Mouse (Mus musculus): Measurements from ENCODE around the gene Lnp1.

DNA sequence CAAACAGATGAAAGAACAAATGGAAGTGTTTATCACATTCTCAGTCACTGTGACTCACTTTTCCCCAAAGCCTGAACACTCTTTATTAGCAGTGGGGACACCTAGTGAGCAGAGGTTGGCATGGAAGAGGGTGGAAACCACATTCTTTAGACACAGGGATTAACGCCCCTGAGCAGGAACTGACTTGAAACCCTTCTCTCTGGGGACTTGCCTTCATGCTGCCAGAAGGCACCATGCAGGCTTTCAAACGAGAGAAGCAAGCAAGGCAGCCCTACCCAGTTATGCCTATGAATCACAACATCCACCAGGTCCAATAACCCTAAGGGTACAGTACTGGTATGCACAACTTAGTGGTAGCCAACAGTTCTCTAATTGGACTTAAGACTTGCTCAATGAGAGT lies 54.5 kb downstream of the Lnp1 start:
- no peak for TF ChIP-seq CTCF (IDR thresholded peaks at IDR 0.05; ENCODE audit: low read depth)
- no peak for TF ChIP-seq EP300 (IDR thresholded peaks at IDR 0.05; ENCODE audit: low read depth)
